Mouse (Mus musculus): ENCODE measurements around the gene Actl11.

Gene Actl11

GRCm38 (mm10) chr9:107919441-107919840 lies 8.8 kb upstream of the Actl11 start:
- no peak for DNase-seq (ENCODE audit: low spot score)

- no peak for DNase-seq (ENCODE audit: low spot score)
Measured at GRCm38 (mm10) chr9:107923021-107923420, 5.2 kb upstream of the Actl11 start.

GRCm38 (mm10) chr9:107923956-107924355 lies 4.3 kb upstream of the Actl11 start:
- DNase-seq (ENCODE audit: low spot score) = no peak

DNA sequence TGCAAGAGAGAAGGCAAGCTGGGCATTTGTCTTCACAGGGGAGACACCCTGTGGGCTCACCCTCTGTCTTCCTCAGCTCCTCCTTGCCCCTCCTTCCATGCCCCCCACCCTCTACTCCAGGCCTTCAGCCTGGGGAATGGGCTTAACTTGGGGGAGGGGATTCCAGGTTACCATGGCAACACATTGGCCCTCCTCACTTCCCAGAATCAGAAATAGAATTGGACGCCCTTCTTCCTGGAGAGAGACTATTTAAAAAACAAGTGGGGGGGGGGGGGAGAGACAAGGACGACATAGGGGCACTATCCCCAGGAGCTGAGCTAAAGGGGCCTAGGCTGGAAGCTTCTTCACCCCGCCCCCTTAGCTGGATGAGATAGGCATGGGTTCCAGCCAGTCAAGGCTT lies 3.0 kb upstream of the Actl11 start:
- no peak for DNase-seq (ENCODE audit: low spot score)

DNA sequence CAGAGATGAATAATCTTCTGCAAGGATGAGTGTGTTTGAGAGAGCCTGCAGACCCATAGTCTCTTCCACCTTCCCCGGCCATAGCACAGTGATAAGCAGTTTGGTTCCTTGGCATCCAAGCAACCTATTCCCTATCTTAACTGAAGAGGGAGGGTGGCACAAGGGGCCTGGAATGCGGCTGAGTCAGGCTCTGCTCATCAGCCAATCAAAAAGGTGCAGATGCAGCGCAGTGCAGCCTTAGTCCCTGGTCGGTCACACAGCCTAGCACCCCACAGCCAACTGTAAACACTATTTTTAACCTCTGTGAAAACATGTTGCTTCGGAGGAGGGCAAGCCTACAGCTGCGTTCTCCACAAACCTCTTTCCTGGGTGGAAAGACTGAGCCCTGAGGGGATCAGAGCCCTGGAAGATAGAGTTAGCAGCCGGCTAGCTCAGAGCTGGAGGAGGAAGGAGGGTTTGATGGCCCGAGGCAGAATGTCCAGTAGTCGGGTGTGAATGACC lies 1.3 kb upstream of the Actl11 start:
- DNase-seq (ENCODE audit: low spot score) = no peak

GRCm38 (mm10) chr9:107927749-107928148 lies 520 bp upstream of the Actl11 start:
- DNase-seq (ENCODE audit: low spot score) = no peak

DNA sequence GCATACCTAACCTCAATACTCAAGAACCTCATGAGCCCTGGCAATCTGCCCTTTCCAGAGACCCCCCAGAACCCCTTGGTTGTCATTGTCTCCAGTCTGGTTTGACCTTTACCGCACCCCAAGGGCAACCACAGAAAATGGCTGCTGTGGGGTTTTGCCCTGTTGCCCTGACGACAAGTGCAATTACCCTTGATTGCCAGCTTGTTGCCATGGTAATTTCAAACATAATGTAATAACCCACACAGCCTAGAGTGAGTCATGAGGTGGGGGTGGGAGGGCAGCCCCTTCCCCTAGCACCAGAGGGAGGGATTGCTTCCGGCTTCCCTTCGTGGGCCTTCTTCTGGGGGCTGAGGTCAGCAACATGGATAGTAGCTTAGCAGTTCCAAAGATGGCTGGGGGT lies 4.0 kb downstream of the Actl11 start:
- DNase-seq (ENCODE audit: low spot score) = no peak

DNA sequence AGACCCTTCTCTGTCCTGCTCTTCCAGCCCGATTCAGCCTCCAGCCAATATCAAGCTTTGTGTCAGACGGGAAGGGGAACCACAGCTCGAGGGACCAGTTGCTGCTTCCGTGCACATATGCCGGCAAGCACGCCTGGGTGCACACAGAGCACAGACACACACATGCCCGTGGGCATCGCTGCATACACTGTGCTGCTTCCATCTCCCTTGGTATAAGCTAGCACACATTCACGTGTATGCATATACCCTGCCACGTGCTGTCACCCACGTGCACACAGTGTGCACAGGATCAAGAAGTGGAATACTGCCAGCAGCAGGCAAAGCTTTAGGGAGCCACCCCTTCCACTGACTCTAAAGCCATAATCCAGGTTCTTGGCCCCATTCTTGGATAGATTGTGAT lies 5.9 kb downstream of the Actl11 start:
- DNase-seq (ENCODE audit: low spot score) = no peak

DNA sequence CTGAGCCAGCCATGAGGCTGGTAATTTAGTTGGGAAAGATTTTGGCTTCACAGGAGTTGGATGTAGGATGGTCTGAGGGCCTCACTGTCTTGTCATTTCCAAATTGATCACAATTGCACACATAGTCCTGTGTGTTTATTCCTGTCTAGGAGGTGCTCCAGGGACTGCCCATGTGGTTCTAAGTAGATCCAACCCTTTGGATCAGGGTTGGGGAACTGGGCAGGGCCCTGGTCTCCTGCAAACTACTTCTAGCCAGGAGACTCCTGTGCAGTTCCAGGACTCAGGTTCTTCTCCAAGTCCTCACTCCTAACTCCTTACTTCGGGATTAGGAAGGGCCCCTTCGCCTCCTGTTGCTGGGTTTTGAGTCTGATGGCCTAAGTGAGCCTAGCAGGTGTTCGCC lies 7.1 kb downstream of the Actl11 start, which contains the start of gene Camkv:
Camkv (plus strand) TSS at position 301 of the 400 bp plus-strand sequence.
- DNase-seq (ENCODE audit: low spot score) = no peak

- DNase-seq (ENCODE audit: low spot score) = no peak
Measured at GRCm38 (mm10) chr9:107935790-107936214, 7.5 kb downstream of the Actl11 start.

DNA sequence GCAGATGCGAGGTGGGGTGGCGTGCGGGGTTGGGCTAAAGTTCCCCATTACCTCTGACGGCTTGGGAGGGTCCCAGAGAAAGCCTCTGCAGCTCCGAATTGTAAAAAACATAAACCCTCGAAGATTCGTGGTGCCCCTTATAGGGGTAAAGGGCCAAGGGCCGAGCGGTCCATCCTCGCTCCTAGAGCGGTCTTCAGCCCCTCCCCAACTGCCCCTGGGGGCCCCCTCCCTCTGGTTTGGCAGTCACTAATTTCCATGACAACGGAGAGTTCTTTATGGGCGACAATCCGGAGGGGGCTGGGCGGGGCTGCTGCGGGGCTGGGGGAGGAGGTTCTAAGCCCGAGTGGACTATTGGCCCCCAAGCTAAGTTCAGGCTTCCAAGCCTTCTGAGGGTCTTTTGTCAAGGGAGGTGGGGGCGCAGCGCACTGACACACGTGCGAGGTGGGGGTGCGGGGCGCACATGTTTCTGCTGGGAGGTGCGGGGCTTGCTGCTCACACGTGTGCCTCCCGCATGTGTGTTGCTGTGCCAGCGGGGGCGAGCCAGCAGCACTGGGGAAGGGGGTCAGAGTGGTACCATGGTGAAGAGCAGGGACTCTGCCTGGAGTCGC lies 8.1 kb downstream of the Actl11 start:
- DNase-seq (ENCODE audit: low spot score) = no peak

DNA sequence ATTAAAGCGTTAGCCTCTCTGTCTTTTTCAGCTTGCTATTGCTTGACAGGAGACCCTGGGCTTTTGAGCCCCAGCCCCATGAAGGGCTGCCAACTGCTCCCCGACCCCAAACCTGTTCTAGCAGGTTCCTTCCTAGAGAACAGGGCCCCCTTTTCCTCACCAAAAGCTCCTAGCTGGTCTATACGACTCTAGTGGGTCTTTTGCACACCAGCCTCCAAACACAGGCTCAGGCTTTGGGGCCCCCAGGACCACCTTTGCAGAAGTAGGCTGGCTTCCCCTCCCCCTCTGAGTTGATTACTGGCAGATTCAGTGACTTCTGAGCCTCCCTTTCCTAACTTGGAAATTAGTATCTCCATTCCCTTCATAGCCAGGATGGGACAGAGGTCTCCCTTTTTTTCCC lies 8.6 kb downstream of the Actl11 start:
- DNase-seq (ENCODE audit: low spot score) = no peak

DNA sequence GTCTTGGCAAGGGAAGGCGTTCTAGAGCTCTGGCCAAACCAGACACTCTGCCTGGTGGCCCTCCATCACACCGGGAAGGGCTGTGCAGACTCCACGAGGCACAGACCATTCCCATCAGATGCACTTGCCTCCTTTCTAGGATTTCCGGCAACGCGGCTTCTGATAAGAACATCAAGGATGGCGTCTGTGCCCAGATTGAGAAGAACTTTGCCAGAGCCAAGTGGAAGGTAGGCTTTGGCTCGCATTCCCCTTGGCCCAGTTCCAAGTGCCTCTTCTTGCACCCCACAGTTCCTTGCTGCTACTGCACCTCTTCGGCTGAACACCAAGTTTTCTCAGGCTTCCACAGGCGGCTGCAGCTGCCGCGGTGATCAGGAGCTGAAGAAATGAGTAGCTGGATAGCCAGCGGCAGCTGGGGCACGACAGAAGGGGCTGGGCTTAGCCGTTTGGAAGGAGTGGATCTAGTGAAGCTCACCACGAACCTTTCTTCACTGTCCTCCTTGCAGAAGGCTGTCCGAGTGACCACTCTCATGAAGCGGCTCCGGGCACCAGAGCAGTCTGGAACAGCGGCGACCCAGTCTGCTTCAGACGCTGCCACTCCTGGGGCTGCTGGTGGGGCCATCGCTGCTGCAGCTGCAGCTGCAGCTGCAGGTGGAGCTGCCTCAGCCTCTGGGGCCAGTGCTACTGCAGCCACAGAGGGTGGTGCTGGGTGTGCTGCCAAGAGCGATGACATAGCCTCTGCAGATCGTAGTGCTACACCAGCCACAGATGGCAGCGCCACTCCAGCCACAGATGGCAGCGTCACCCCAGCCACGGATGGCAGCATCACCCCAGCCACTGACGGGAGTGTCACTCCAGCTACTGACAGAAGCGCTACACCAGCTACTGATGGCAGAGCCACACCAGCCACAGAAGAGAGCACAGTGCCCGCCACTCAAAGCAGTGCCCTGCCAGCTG lies 19.2 kb downstream of the Actl11 start:
- no peak for DNase-seq (ENCODE audit: low spot score)

DNA sequence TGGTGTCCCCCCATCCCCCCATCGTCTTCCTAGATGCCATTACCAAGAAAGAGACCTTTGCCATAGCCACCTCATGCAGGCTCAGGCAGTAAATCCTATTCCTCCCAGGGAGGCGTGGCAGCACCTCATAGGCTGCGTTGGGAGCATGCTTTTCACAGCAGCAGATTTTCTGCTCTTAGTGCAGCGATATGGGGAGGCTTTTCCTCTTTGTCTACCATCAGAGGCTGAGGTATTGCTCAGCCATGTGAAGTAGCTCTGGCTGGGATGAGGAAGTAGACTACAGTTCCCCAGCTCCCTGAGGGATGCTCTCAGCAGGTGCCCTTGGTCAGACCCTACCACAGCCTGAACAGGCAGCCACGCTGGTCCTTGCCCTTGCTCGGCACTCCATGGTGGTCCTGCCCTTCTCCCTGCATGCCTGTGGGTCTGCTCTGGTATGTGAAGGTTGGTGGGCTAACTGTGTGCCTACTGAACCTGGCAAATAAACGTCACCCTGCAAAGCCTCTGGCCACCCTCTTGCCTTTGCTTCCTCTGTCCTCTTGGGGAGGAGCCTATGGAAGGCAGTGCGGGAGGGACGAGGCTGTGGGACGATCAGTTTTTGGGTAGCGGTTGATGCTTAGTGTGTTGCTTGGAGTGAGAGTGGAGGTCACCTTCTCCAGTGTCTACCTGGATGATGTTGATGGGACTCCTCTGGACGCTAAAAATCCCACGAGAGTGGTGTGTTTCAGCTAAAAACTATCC lies 21.1 kb downstream of the Actl11 start:
- DNase-seq (ENCODE audit: low spot score) = no peak

GRCm38 (mm10) chr9:107949922-107950235 lies 21.6 kb downstream of the Actl11 start, which contains the start of gene Traip:
Gene Traip (plus strand): TSS chr9:107950136.
- DNase-seq (ENCODE audit: low spot score) = no peak

GRCm38 (mm10) chr9:107950460-107951355 lies 22.4 kb downstream of the Actl11 start:
- peak; percentile 67 for DNase-seq (ENCODE audit: low spot score)

DNA sequence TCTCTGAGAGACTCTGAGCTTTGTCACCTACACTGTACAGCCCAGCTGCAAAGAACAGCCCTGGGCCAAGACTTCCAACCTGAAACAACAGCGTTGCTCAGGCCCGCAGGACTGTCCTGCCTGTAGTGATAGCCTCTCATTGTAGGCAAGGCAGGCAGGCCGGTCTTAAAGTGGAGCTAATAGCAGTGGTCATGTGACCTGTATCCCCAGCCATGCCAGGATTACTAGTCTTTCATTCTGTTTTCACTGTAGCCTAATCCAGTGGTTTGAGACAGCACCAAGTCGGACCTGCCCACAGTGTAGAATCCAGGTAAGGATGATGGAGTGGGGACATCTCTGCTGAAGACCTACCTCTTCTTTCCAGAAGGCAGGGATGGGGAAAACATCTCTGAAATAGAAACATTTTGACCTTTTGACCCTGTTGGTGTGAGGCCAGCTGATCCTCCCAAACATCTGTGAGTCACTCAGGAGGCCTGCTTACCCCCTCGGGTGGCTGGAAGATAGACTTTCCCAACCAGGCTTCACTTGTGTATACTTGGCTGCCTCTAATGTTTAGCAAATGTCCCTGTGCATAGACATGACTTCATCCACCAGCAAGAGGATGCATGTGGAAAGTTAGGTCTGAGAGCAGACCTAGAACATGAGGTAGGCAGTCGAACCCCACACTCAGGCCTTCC lies 27.5 kb downstream of the Actl11 start:
- DNase-seq (ENCODE audit: low spot score) = no peak

DNA sequence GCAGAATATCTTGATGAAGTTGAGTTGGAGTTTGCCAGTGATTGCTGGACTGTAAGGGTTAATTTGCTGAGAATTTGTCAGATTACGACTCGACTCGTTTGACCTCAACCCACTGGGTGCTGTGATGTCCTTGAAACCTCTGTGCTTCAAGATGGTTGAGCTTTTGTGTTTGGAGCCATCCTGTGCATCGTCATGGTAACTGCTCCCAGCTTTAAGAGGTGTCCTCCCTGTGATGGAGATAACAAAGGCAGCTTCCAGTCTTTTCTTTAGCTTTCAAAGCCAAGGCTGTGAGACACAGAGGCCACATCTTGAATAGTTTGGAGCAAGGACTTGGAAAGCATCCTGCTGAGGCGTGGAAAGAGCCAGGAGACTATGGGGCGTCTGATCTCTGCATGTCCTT lies 28.9 kb downstream of the Actl11 start:
- DNase-seq (ENCODE audit: low spot score) = no peak

GRCm38 (mm10) chr9:107959896-107960295 lies 31.6 kb downstream of the Actl11 start:
- no peak for DNase-seq (ENCODE audit: low spot score)

DNA sequence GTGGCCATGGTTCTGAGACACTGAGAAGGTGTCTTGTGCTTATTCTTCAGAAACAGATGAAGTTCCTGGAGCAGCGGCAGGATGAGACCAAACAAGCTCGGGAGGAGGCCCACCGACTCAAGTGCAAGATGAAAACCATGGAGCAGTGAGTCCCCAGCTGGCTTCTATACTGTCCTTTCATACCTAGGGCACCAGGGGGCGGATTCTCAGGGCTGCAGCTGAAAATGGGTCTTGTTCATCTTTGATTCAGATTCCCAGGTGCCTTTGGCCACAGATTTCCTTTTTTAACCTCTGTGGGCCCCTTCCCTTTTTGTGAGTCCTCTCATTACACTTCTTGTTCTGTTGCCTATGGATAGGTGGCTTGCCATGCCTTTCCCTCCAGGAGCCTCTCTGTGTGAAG lies 32.7 kb downstream of the Actl11 start:
- DNase-seq (ENCODE audit: low spot score) = no peak

DNA sequence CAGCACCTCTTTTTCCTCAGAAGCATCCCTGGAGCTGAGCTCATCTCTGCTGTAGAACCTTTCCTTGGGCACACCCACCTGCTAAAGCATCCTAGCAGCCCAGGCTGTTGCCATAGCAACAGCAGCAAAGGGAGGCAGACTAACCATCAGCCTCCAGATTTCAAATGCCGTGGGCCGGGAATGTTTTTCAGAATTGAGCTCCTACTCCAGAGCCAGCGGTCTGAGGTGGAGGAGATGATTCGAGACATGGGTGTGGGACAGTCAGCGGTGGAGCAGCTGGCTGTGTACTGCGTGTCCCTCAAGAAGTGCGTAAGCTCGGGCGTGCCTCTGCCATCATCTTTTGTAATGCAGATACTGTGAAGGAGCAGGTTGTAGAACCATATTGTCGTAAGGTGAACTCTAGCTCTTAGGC lies 33.1 kb downstream of the Actl11 start:
- no peak for DNase-seq (ENCODE audit: low spot score)

Data from ovary, postnatal 10 days (tissue).